Mouse (Mus musculus): ENCODE measurements around the gene Krt80.

- TF ChIP-seq CTCF (IDR thresholded peaks at IDR 0.05; ENCODE audit: low read depth), result no peak
- no peak for TF ChIP-seq EP300 (optimal IDR thresholded peaks at IDR 0.05)
Measured at GRCm38 (mm10) chr15:101322106-101322505, 47.9 kb downstream of the Krt80 start.
